Mouse (Mus musculus): Measurements from ENCODE around the gene Casz1.

Casz1 gene

GRCm38 (mm10) chr4:148933109-148933508 lies 128.9 kb downstream of the Casz1 start:
- DNase-seq (ENCODE audit: low read depth, low spot score): no peak

GRCm38 (mm10) chr4:148935211-148935610 lies 131.0 kb downstream of the Casz1 start:
- no peak for DNase-seq (ENCODE audit: low read depth, low spot score)

GRCm38 (mm10) chr4:148936111-148936510 lies 131.9 kb downstream of the Casz1 start:
- DNase-seq (ENCODE audit: low read depth, low spot score): no peak

GRCm38 (mm10) chr4:148936727-148937126 lies 132.5 kb downstream of the Casz1 start:
- no peak for DNase-seq (ENCODE audit: low read depth, low spot score)

- no peak for DNase-seq (ENCODE audit: low read depth, low spot score)
Measured at GRCm38 (mm10) chr4:148938546-148938945, 134.3 kb downstream of the Casz1 start.

- DNase-seq (ENCODE audit: low read depth, low spot score): no peak
Measured at GRCm38 (mm10) chr4:148940674-148941211, 136.5 kb downstream of the Casz1 start.

- no peak for DNase-seq (ENCODE audit: low read depth, low spot score)
Measured at GRCm38 (mm10) chr4:148941321-148941720, 137.1 kb downstream of the Casz1 start.

- DNase-seq (ENCODE audit: low read depth, low spot score): no peak
Measured at GRCm38 (mm10) chr4:148943099-148943498, 138.9 kb downstream of the Casz1 start.

- DNase-seq (ENCODE audit: low read depth, low spot score): no peak
Measured at GRCm38 (mm10) chr4:148945476-148945881, 141.2 kb downstream of the Casz1 start.

- no peak for DNase-seq (ENCODE audit: low read depth, low spot score)
Measured at GRCm38 (mm10) chr4:148946071-148946470, 141.8 kb downstream of the Casz1 start.

- peak; percentile 16 for DNase-seq (ENCODE audit: low read depth, low spot score)
Measured at GRCm38 (mm10) chr4:148947833-148948388, 143.7 kb downstream of the Casz1 start.

GRCm38 (mm10) chr4:148950487-148950886 lies 146.3 kb downstream of the Casz1 start:
- no peak for DNase-seq (ENCODE audit: low read depth, low spot score)

GRCm38 (mm10) chr4:148950932-148951650 lies 146.9 kb downstream of the Casz1 start:
- no peak for DNase-seq (ENCODE audit: low read depth, low spot score)

- DNase-seq (ENCODE audit: low read depth, low spot score): no peak
Measured at GRCm38 (mm10) chr4:148951821-148952291, 147.6 kb downstream of the Casz1 start.

GRCm38 (mm10) chr4:148952328-148953222 lies 148.3 kb downstream of the Casz1 start:
- DNase-seq (ENCODE audit: low read depth, low spot score): no peak

GRCm38 (mm10) chr4:148955131-148955813 lies 151.0 kb downstream of the Casz1 start:
- DNase-seq (ENCODE audit: low read depth, low spot score): no peak

- DNase-seq (ENCODE audit: low read depth, low spot score): no peak
Measured at GRCm38 (mm10) chr4:148960011-148960410, 155.8 kb downstream of the Casz1 start.

- DNase-seq (ENCODE audit: low read depth, low spot score): no peak
Measured at GRCm38 (mm10) chr4:148961081-148961480, 156.9 kb downstream of the Casz1 start.

GRCm38 (mm10) chr4:148962096-148962495 lies 157.9 kb downstream of the Casz1 start:
- DNase-seq (ENCODE audit: low read depth, low spot score): no peak

- DNase-seq (ENCODE audit: low read depth, low spot score): no peak
Measured at GRCm38 (mm10) chr4:148964541-148965310, 160.5 kb downstream of the Casz1 start.

GRCm38 (mm10) chr4:148966132-148966531 lies 161.9 kb downstream of the Casz1 start:
- no peak for DNase-seq (ENCODE audit: low read depth, low spot score)

All from A20 (cell line).